Mouse (Mus musculus) midbrain, postnatal 0 days (tissue): ENCODE results near the gene Gm8978. TPM values are rescaled to one million over a fixed set of nuclear protein-coding genes. Genes with fewer than 3 reads are reported as not detected.
"Not testable (repeated sequence)": the region's sequence is repeated elsewhere in the genome, so short reads cannot be mapped to it uniquely, and the experiment has no call there.

Source experiments
- ATAC-seq: fragments of 200-750 bp; cut with Nextera tagmentation; 2 replicates; pipeline ENCODE4 v1.8.0; 2017; ENCODE audit warnings: moderate number of reproducible peaks, mild to moderate bottlenecking, moderate TSS enrichment, moderate library complexity; ENCODE audit not compliant: low FRiP score
- DNase-seq: peaks from one replicate; pipeline ENCODE4 v3.0.0-alpha.2; 2015; ENCODE audit warnings: low spot score
- H3K27ac ChIP-seq: fragments of 300-500 bp; sonication (generic); 2 replicates; pipeline ENCODE4 v1.5.1; 2014; ENCODE audit warnings: low read depth, mild to moderate bottlenecking, low read length, mixed read lengths
- H3K27me3 ChIP-seq: fragments of 300-500 bp; sonication (generic); 2 replicates; pipeline ENCODE4 v1.6.1; 2014; ENCODE audit warnings: low read length, control low read depth, mixed read lengths; ENCODE audit not compliant: insufficient read depth
- H3K36me3 ChIP-seq: fragments of 300-500 bp; sonication (generic); 2 replicates; pipeline ENCODE4 v1.6.1; 2014; ENCODE audit warnings: low read length, control low read depth, mixed read lengths; ENCODE audit not compliant: insufficient read depth
- H3K4me1 ChIP-seq: fragments of 300-500 bp; sonication (generic); 2 replicates; pipeline ENCODE4 v1.6.1; 2014; ENCODE audit warnings: mild to moderate bottlenecking, control low read depth, antibody characterized with exemption, low read length, mixed read lengths; ENCODE audit not compliant: insufficient read depth
- H3K4me2 ChIP-seq: fragments of 300-500 bp; sonication (generic); 2 replicates; pipeline ENCODE4 v1.6.1; 2014; ENCODE audit warnings: low read depth, mild to moderate bottlenecking, low read length, mixed read lengths; ENCODE audit not compliant: poor library complexity, severe bottlenecking
- H3K4me3 ChIP-seq: fragments of 300-500 bp; sonication (generic); 2 replicates; pipeline ENCODE4 v1.5.1; 2014; ENCODE audit warnings: low read depth, mild to moderate bottlenecking, low read length, moderate library complexity
- H3K9ac ChIP-seq: fragments of 300-500 bp; sonication (generic); replicated peaks from 2 replicates; pipeline ENCODE4 v1.6.1; 2014; ENCODE audit warnings: mild to moderate bottlenecking, low read length, moderate library complexity, mixed read lengths; ENCODE audit not compliant: poor library complexity, severe bottlenecking
- H3K9me3 ChIP-seq: fragments of 300-500 bp; sonication (generic); 2 replicates; pipeline ENCODE4 v1.6.1; 2016; ENCODE audit warnings: low read length, control low read depth
- WGBS: fragments of 180-500 bp; shearing (Covaris S2); extraction: QIAGEN DNeasy Blood & Tissue Kit; methylation state at CpG from one replicate; pipeline ENCODE4 v1.1.7; 2014; 5-methylcytosine and 5-hydroxymethylcytosine counted together
- microRNA-seq: library from miRNA; unstranded; fragments of <30 nt; microRNA quantifications from one replicate; pipeline ENCODE4, GENCODE M21; 2016; ENCODE audit warnings: borderline number of aligned reads
- polyA plus RNA-seq: library from polyadenylated mRNA; unstranded; fragments of >200 nt; fragmentation: Nextera tagmentation; extraction: Ambion mirVana; gene quantifications from 2 replicates; pipeline ENCODE4 v1.2.1, GENCODE M21; 2015
- total RNA-seq: library from RNA; depleted of rRNA; stranded (reverse); fragments of >200 nt; gene quantifications from 2 replicates; pipeline ENCODE4 v1.2.3, GENCODE M21; 2014; rRNA removed

The Gm8978 gene
- total RNA-seq (not detected in 2 replicates), polyA plus RNA-seq (not detected in 2 replicates)

GRCm38 (mm10) chr19:33625152-33625551 is at the start of gene Gm8978:
Gm8978 (minus strand) TSS chr19:33625252.
- H3K4me2 ChIP-seq, H3K9ac ChIP-seq, H3K4me1 ChIP-seq, DNase-seq, H3K9me3 ChIP-seq, H3K36me3 ChIP-seq, H3K4me3 ChIP-seq, H3K27ac ChIP-seq, ATAC-seq, H3K27me3 ChIP-seq: not testable (repeated sequence)

DNA sequence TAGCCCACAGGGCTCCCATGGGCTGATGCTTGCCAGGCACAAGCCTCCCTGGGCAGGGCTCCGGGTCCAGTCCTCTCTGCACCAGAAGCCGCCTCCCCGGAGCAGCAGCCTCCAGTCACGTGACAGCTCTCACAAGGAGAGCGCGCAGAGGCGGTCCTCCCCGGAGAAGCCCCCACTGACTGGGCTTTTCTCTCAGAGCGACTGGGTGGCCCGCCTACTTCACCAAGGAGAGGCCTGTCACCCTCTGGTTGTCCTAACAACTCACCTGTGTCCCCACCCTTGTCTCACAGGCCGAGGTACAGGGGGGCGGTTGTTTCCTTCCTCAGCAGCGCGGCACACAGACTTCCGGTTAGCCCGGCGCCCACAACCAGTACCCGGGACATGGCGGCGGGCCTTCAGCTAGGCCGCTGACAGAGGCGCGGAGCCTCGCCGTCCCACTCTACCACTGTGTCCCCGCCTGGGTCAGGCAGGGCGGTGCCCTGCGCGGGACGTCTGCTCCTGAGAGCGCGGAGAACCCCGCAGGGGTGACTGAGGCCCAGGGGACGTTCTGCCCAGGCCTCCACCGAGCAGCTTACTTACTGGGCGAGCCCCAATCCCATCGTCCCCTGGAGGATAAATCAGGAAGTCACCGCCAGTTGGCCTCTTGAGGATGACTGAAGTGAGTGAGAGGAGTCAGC is 35.3 kb downstream of the Gm8978 start:
- Histone ChIP-seq H3K4me2 (peak overlapping the region; percentile 44), H3K4me3 (peak overlapping the region; percentile 33), H3K9ac (peak overlapping the region; percentile 50), H3K27ac (peak overlapping the region; percentile 51; the same call in 1 of the 2 replicates)
- WGBS, result 4% methylated on average over 9 of the region's 38 CpGs
- not testable (repeated sequence) for H3K9me3 ChIP-seq, H3K4me1 ChIP-seq, H3K36me3 ChIP-seq, H3K27me3 ChIP-seq
- ATAC-seq, result peak; percentile 99
- DNase-seq, result peak; percentile 71

DNA sequence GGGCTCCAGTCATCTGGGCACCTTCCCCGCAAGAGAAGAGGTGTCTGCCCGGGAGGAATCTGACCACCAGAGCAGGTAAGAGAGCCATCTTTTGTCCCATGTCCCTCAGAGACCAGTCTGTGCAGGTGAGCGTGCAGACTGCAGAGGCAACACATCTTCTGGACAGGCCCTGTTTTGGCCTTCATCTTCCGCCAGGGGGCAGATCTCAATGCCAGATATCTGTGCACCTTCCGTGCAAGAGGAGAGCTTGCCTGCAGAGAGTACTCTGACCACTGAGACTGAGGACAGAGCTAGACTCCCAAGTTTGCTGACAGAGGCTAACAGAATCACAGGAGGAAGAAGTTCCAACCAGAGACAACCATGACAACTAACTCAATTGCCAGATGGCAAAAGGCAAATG is 56.5 kb downstream of the Gm8978 start:
- H3K27me3 ChIP-seq, H3K4me3 ChIP-seq, H3K4me1 ChIP-seq, H3K27ac ChIP-seq, ATAC-seq, H3K4me2 ChIP-seq, H3K9me3 ChIP-seq, H3K9ac ChIP-seq, H3K36me3 ChIP-seq, DNase-seq: not testable (repeated sequence)
- WGBS, result 87% methylated on average over 5 of the region's 5 CpGs

Small RNA genes within 50 kb of the gene (microRNA-seq; reads per million reads assigned to microRNA genes)
- not detected for gene Gm27440

Other genes with a start within 250 kb of the Gm8978 start
- 3.1 and 3.5 TPM in 2 replicates for gene Rnls, start 233.0 kb downstream of the Gm8978 start, total RNA-seq
- gene Rnls, start 233.0 kb downstream of the Gm8978 start, polyA plus RNA-seq, result 10.6 and 10.7 TPM in 2 replicates
- gene Lipo4, start 107.5 kb downstream of the Gm8978 start, total RNA-seq, result not detected in 2 replicates
- not detected in 2 replicates for gene Lipo4, start 107.5 kb downstream of the Gm8978 start, polyA plus RNA-seq
- 1.2 and 1.4 TPM in 2 replicates for gene Lipo2, start 126.1 kb upstream of the Gm8978 start, total RNA-seq
- 1.4 and 1.5 TPM in 2 replicates for gene Lipo2, start 126.1 kb upstream of the Gm8978 start, polyA plus RNA-seq
- 10.0 and 17.6 TPM in 2 replicates for gene Lipo3, start 136.7 kb upstream of the Gm8978 start, total RNA-seq
- gene Lipo3, start 136.7 kb upstream of the Gm8978 start, polyA plus RNA-seq, result 13.7 and 14.7 TPM in 2 replicates
- gene Lipo1, start 162.2 kb upstream of the Gm8978 start, total RNA-seq, result not detected in 2 replicates
- gene Lipo1, start 162.2 kb upstream of the Gm8978 start, polyA plus RNA-seq, result not detected in 2 replicates